Mouse (Mus musculus) kidney, adult 9 months (tissue): ENCODE data around the gene Srsf2.

Source experiments
- DNase-seq: peaks from one replicate; pipeline ENCODE4 v3.0.0; 2022

The Srsf2 gene

GRCm38 (mm10) chr11:116807938-116808606 is 44.8 kb downstream of the Srsf2 start:
- peak; percentile 89 for DNase-seq

GRCm38 (mm10) chr11:116807526-116807925 is 45.4 kb downstream of the Srsf2 start:
- DNase-seq: no peak

- DNase-seq: no peak
These were observed 45.8 kb downstream of the Srsf2 start for GRCm38 (mm10) chr11:116807116-116807515.

- DNase-seq: no peak
These were observed 46.5 kb downstream of the Srsf2 start for GRCm38 (mm10) chr11:116806136-116807071.

- no peak for DNase-seq
These were observed 50.2 kb downstream of the Srsf2 start for GRCm38 (mm10) chr11:116802709-116803108.

GRCm38 (mm10) chr11:116801106-116801505 is 51.8 kb downstream of the Srsf2 start:
- DNase-seq: no peak
